Mouse (Mus musculus): Measurements from ENCODE around the gene Gm4353. TPM values are rescaled to one million over a fixed set of nuclear protein-coding genes. Genes with fewer than 3 reads are reported as not detected.

Gm4353 gene
- polyA plus RNA-seq, 1 experiment = not detected

- TF ChIP-seq GATA1 (IDR thresholded peaks at IDR 0.05; ENCODE audit: low read length) = no peak
These were observed 50.8 kb downstream of the Gm4353 start for GRCm38 (mm10) chr7:116033371-116034241.

Other genes with a start within 250 kb of the Gm4353 start
- 1.2 and 1.5 TPM in 2 replicates for gene Sox6, start 45.8 kb downstream of the Gm4353 start, polyA plus RNA-seq (2012)
- 54.5 and 54.8 TPM in 2 replicates for gene 1110004F10Rik, start 45.2 kb downstream of the Gm4353 start, polyA plus RNA-seq (2012)
- gene Plekha7, start 223.7 kb upstream of the Gm4353 start, polyA plus RNA-seq (2012) = 24.5 and 29.2 TPM in 2 replicates
- 1,684 and 2,450 TPM in 2 replicates for gene Rps13, start 249.6 kb upstream of the Gm4353 start, polyA plus RNA-seq (2012)